Mouse (Mus musculus): ENCODE data around the gene Ttc23.

Gene Ttc23

GRCm38 (mm10) chr7:67801022-67801421, 153.8 kb downstream of the Ttc23 start:
- DNase-seq (ENCODE audit: inconsistent ontology term) = peak; percentile 52

GRCm38 (mm10) chr7:67803015-67803856, 156.0 kb downstream of the Ttc23 start:
- peak; percentile 93 for DNase-seq (ENCODE audit: inconsistent ontology term)

- no peak for DNase-seq (ENCODE audit: inconsistent ontology term)
Observed at GRCm38 (mm10) chr7:67803857-67804215, 156.6 kb downstream of the Ttc23 start.

All from Muller cell, postnatal 12 days (primary cell).